Mouse (Mus musculus) MEL (cell line): ENCODE measurements around the gene Mroh2a. TPM values are rescaled to one million over a fixed set of nuclear protein-coding genes. Genes with fewer than 3 reads are reported as not detected.

Experiments
- DNase-seq: peaks from one replicate; pipeline ENCODE4 v3.0.0; 2011; ENCODE audit warnings: low read depth, low spot score
- H3K27ac ChIP-seq: 2 replicates; pipeline ENCODE4 v1.5.1; 2012; ENCODE audit warnings: low read depth, mild to moderate bottlenecking, control low read depth, low read length, moderate library complexity; ENCODE audit not compliant: control insufficient read depth
- H3K27me3 ChIP-seq, 2 experiments: fragments of 150-350 bp in 1 of 2; sonication (generic) in 1 of 2; 2 replicates each; pipeline ENCODE4 v1.6.1; 2012; ENCODE audit warnings: low read length in 2 of 2, mild to moderate bottlenecking in 2 of 2, improper control_type of control experiment in 1 of 2, moderate library complexity in 1 of 2; ENCODE audit not compliant: insufficient read depth in 2 of 2, control insufficient read depth in 1 of 2
- H3K36me3 ChIP-seq, 2 experiments: 2 replicates each; pipeline ENCODE4 v1.6.1; 2012 to 2014; ENCODE audit warnings: low read length in 2 of 2, improper control_type of control experiment in 1 of 2, inconsistent platforms in 1 of 2, mild to moderate bottlenecking in 1 of 2; ENCODE audit not compliant: insufficient read depth in 2 of 2, control insufficient read depth in 1 of 2
- H3K4me1 ChIP-seq, 2 experiments: fragments of 150-350 bp in 1 of 2; sonication (generic) in 1 of 2; 2 replicates each; pipeline ENCODE4 v1.6.1; 2012; ENCODE audit warnings: low read length in 2 of 2, improper control_type of control experiment in 1 of 2, mild to moderate bottlenecking in 1 of 2; ENCODE audit not compliant: insufficient read depth in 2 of 2, control insufficient read depth in 1 of 2
- H3K4me3 ChIP-seq, 2 experiments: fragments of 150-350 bp in 1 of 2; sonication (generic) in 1 of 2; 2 replicates each; pipeline ENCODE4 v1.5.1; 2012; ENCODE audit warnings: low read depth in 2 of 2, low read length in 2 of 2, mild to moderate bottlenecking in 2 of 2, moderate library complexity in 2 of 2, control low read depth in 1 of 2, improper control_type of control experiment in 1 of 2; ENCODE audit not compliant: control insufficient read depth in 1 of 2, insufficient read depth in 1 of 2
- H3K79me2 ChIP-seq: 2 replicates; pipeline ENCODE4 v1.6.1; 2012; ENCODE audit warnings: mild to moderate bottlenecking, low read length, moderate library complexity; ENCODE audit not compliant: control insufficient read depth, poor library complexity, insufficient read depth
- H3K9ac ChIP-seq: 2 replicates; pipeline ENCODE4 v1.6.1; 2012; ENCODE audit warnings: low read depth, mild to moderate bottlenecking, control low read depth, low read length, moderate library complexity; ENCODE audit not compliant: control insufficient read depth, poor library complexity, severe bottlenecking
- H3K9me3 ChIP-seq: fragments of 150-350 bp; sonication (generic); replicated peaks from 2 replicates; pipeline ENCODE4 v1.6.1; 2012; ENCODE audit warnings: mild to moderate bottlenecking, low read length, improper control_type of control experiment, moderate library complexity; ENCODE audit not compliant: insufficient read depth
- BHLHE40 ChIP-seq: IDR thresholded peaks from 2 replicates; pipeline ENCODE4 v1.6.1; 2012; ENCODE audit warnings: low read depth, mild to moderate bottlenecking, inconsistent platforms, low read length, improper control_type of control experiment, borderline replicate concordance
- CHD1 ChIP-seq: IDR thresholded peaks from 2 replicates; pipeline ENCODE4 v1.6.1; 2012; ENCODE audit warnings: low read depth, mild to moderate bottlenecking, inconsistent platforms, low read length, improper control_type of control experiment
- CHD2 ChIP-seq: IDR thresholded peaks from 2 replicates; pipeline ENCODE4 v1.6.1; 2011; ENCODE audit warnings: low read length, improper control_type of control experiment
- E2F4 ChIP-seq: IDR thresholded peaks from 2 replicates; pipeline ENCODE4 v1.6.1; 2011; ENCODE audit warnings: low read depth, low read length, improper control_type of control experiment, borderline replicate concordance
- ELF1 ChIP-seq: IDR thresholded peaks from 2 replicates; pipeline ENCODE4 v1.6.1; 2014; ENCODE audit warnings: low read depth, mild to moderate bottlenecking, inconsistent platforms, low read length, improper control_type of control experiment, moderate library complexity
- EP300 ChIP-seq, 2 experiments: IDR thresholded peaks; 2 replicates each; pipeline ENCODE4 v1.6.1; 2011; ENCODE audit warnings: improper control_type of control experiment in 2 of 2, low read length in 2 of 2, low read depth in 1 of 2, mild to moderate bottlenecking in 1 of 2
- ETS1 ChIP-seq: IDR thresholded peaks from 2 replicates; pipeline ENCODE4 v1.6.1; 2012; ENCODE audit warnings: low read depth, mild to moderate bottlenecking, inconsistent platforms, low read length, improper control_type of control experiment, moderate library complexity
- GABPA ChIP-seq: IDR thresholded peaks from 2 replicates; pipeline ENCODE4 v1.6.1; 2012; ENCODE audit warnings: low read depth, mild to moderate bottlenecking, inconsistent platforms, low read length, improper control_type of control experiment, moderate library complexity
- GATA1 ChIP-seq: IDR thresholded peaks from 2 replicates; pipeline ENCODE4 v1.6.1; 2011; ENCODE audit warnings: low read depth, low read length, improper control_type of control experiment
- HCFC1 ChIP-seq: IDR thresholded peaks from 2 replicates; pipeline ENCODE4 v1.6.1; 2012; ENCODE audit warnings: low read depth, mild to moderate bottlenecking, inconsistent platforms, low read length, improper control_type of control experiment, moderate library complexity
- JUND ChIP-seq: IDR thresholded peaks from 2 replicates; pipeline ENCODE4 v1.6.1; 2011; ENCODE audit warnings: low read depth, mild to moderate bottlenecking, improper control_type of control experiment, low read length
- KAT2A ChIP-seq: conservative IDR thresholded peaks from 2 replicates; pipeline ENCODE4 v1.6.1; 2012; ENCODE audit warnings: low read depth, low read length, improper control_type of control experiment, inconsistent platforms
- MAX ChIP-seq: IDR thresholded peaks from 2 replicates; pipeline ENCODE4 v1.6.1; 2011; ENCODE audit warnings: low read length, improper control_type of control experiment
- MAZ ChIP-seq: IDR thresholded peaks from 2 replicates; pipeline ENCODE4 v1.6.1; 2012; ENCODE audit warnings: low read depth, mild to moderate bottlenecking, inconsistent platforms, low read length, improper control_type of control experiment
- MEF2A ChIP-seq: IDR thresholded peaks from 2 replicates; pipeline ENCODE4 v1.6.1; 2014; ENCODE audit warnings: low read depth, mild to moderate bottlenecking, inconsistent platforms, low read length, improper control_type of control experiment; ENCODE audit not compliant: poor library complexity, insufficient replicate concordance, severe bottlenecking; ENCODE audit errors: extremely low read depth
- MXI1 ChIP-seq: IDR thresholded peaks from 2 replicates; pipeline ENCODE4 v1.6.1; 2011; ENCODE audit warnings: mild to moderate bottlenecking, low read depth, low read length, improper control_type of control experiment
- MYB ChIP-seq: IDR thresholded peaks from 2 replicates; pipeline ENCODE4 v1.6.1; 2011; ENCODE audit warnings: mild to moderate bottlenecking, low read depth, low read length, improper control_type of control experiment
- MYC ChIP-seq: IDR thresholded peaks from 2 replicates; pipeline ENCODE4 v1.6.1; 2011; ENCODE audit warnings: low read depth, mild to moderate bottlenecking, low read length, improper control_type of control experiment, moderate library complexity
- NELFE ChIP-seq: IDR thresholded peaks from 2 replicates; pipeline ENCODE4 v1.6.1; 2011; ENCODE audit warnings: low read depth, low read length, improper control_type of control experiment
- NRF1 ChIP-seq: IDR thresholded peaks from 2 replicates; pipeline ENCODE4 v1.6.1; 2014; ENCODE audit warnings: low read depth, mild to moderate bottlenecking, inconsistent platforms, low read length, improper control_type of control experiment, moderate library complexity; ENCODE audit not compliant: poor library complexity, insufficient read depth, severe bottlenecking
- POLR2A ChIP-seq, 2 experiments: IDR thresholded peaks; 2 replicates each; pipeline ENCODE4 v1.6.1; 2011 to 2012; ENCODE audit warnings: low read length in 2 of 2, mild to moderate bottlenecking in 2 of 2, control low read depth in 1 of 2, improper control_type of control experiment in 1 of 2, low read depth in 1 of 2, moderate library complexity in 1 of 2; ENCODE audit not compliant: control insufficient read depth in 1 of 2, insufficient read depth in 1 of 2, poor library complexity in 1 of 2
- POLR2AphosphoS2 ChIP-seq: IDR thresholded peaks from 2 replicates; pipeline ENCODE4 v1.6.1; 2011; ENCODE audit warnings: low read length, improper control_type of control experiment
- POLR2AphosphoS5 ChIP-seq: IDR thresholded peaks from 2 replicates; pipeline ENCODE4 v1.6.1; 2012; ENCODE audit warnings: low read depth, borderline replicate concordance, mild to moderate bottlenecking, inconsistent platforms, low read length, moderate library complexity, mixed read lengths
- RAD21 ChIP-seq: IDR thresholded peaks from 2 replicates; pipeline ENCODE4 v1.6.1; 2011; ENCODE audit warnings: mild to moderate bottlenecking, low read depth, low read length, improper control_type of control experiment
- RCOR1 ChIP-seq: IDR thresholded peaks from 2 replicates; pipeline ENCODE4 v1.6.1; 2012; ENCODE audit warnings: low read depth, mild to moderate bottlenecking, inconsistent platforms, low read length, improper control_type of control experiment
- SIN3A ChIP-seq: IDR thresholded peaks from 2 replicates; pipeline ENCODE4 v1.6.1; 2012; ENCODE audit warnings: low read length, improper control_type of control experiment, inconsistent platforms
- SMC3 ChIP-seq: IDR thresholded peaks from 2 replicates; pipeline ENCODE4 v1.6.1; 2011; ENCODE audit warnings: low read depth, low read length, improper control_type of control experiment
- TAL1 ChIP-seq: IDR thresholded peaks from 2 replicates; pipeline ENCODE4 v1.6.1; 2012; ENCODE audit warnings: mild to moderate bottlenecking, inconsistent platforms, low read length, moderate library complexity, mixed read lengths
- TBP ChIP-seq: IDR thresholded peaks from 2 replicates; pipeline ENCODE4 v1.8.0; 2011; ENCODE audit warnings: low read depth, low read length, improper control_type of control experiment
- TCF12 ChIP-seq: IDR thresholded peaks from 2 replicates; pipeline ENCODE4 v1.6.1; 2014; ENCODE audit warnings: low read depth, mild to moderate bottlenecking, inconsistent platforms, low read length, improper control_type of control experiment, moderate library complexity
- UBTF ChIP-seq: IDR thresholded peaks from 2 replicates; pipeline ENCODE4 v1.6.1; 2012; ENCODE audit warnings: low read depth, mild to moderate bottlenecking, inconsistent platforms, low read length, improper control_type of control experiment, moderate library complexity, borderline replicate concordance; ENCODE audit not compliant: insufficient read depth
- USF1 ChIP-seq: IDR thresholded peaks from 2 replicates; pipeline ENCODE4 v1.6.1; 2014; ENCODE audit warnings: low read depth, mild to moderate bottlenecking, inconsistent platforms, low read length, improper control_type of control experiment, moderate library complexity
- ZC3H11A ChIP-seq: IDR thresholded peaks from 2 replicates; pipeline ENCODE4 v1.6.1; 2012; ENCODE audit warnings: low read depth, mild to moderate bottlenecking, inconsistent platforms, low read length, improper control_type of control experiment
- ZMIZ1 ChIP-seq: IDR thresholded peaks from 2 replicates; pipeline ENCODE4 v1.6.1; 2012; ENCODE audit warnings: low read depth, mild to moderate bottlenecking, inconsistent platforms, low read length, improper control_type of control experiment, moderate library complexity
- ZNF384 ChIP-seq: IDR thresholded peaks from 2 replicates; pipeline ENCODE4 v1.6.1; 2012; ENCODE audit warnings: low read depth, mild to moderate bottlenecking, inconsistent platforms, low read length, improper control_type of control experiment
- polyA plus RNA-seq, 2 experiments: library from polyadenylated mRNA; stranded (reverse) in 1 of 2; unstranded in 1 of 2; fragments of >175 nt in 1 of 2; fragments of >200 nt in 1 of 2; gene quantifications; 2 replicates each; pipeline versions ENCODE4 v1.2.1 to v1.2.4; 2012; ENCODE audit warnings: low replicate concordance in 2 of 2, low read depth in 1 of 2; ENCODE audit not compliant: insufficient read length in 2 of 2, insufficient read depth in 1 of 2, missing spikeins in 1 of 2
- total RNA-seq: library from RNA; depleted of rRNA; stranded (reverse); fragments of 300-350 nt; gene quantifications from 2 replicates; pipeline ENCODE4 v1.2.3, GENCODE M21; 2012

Mroh2a gene
- total and polyA plus RNA-seq, 3 experiments = 0.27 to 2.5 TPM; not detected in 1

DNA sequence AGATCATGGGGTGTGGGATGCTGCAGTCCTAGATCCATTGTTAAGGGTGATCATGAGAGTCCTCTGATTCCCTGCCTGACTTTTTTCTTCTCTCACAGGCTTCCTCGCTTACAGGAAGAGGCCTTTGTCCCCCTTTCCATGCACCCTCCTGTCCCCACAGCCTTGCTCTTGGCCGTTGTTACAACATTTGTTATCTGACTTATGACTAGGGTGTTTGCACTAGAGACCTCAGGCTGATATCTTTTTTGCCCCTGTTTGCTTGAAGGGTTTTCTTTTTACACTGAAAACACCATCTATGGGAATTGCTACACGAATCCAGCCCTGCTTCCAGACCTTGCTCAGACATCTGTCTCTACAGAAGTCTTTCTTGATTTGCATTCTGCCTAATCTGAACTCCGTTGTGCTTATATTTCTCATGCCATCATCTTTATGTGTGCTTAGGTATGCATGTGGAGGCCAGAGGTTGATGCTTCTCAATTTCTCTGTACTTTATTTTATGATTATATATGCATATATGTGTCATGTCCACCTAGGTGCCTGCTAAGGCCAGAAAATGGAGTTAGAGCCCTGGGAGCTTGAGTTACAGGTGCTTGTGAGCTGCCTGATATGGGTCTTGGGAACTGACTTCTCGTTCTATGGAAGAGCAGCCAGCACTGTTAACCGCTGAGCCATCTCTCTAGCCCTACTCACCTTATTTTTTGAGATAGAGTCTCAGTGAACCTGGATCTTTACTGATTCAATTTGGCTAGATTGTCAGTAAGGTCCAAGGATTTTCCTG lies 78.4 kb downstream of the Mroh2a start:
- Histone ChIP-seq H3K4me3 (no peak overlapping the region), H3K9me3 (no peaks in the 10 kb centered on the region), H3K9ac (no peak overlapping the region)

DNA sequence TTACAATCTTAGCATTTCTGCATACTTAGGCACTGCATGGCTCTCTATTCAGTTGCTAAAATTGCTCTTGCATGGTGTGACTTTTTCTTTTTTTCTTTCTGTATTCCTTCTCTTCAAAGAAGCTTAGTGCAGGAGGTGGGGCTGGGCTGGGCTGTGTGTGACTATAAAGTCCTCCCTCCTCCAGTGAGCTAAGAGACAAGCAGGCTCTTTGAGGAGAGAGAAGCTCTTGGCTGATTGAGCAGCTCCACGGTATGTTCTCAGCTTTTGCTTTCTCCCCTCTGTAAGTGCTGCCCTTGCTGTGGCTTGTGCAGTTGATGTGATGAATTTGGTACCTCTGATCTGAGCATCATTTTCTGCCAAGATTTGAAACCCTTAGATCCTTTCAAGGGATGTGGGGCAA lies 79.8 kb downstream of the Mroh2a start:
- no peak overlapping the region for H3K9ac ChIP-seq
- H3K27me3 ChIP-seq = no peaks in the 10 kb centered on the region
- no peaks in the 10 kb centered on the region for H3K9me3 ChIP-seq
- H3K36me3 ChIP-seq = no peaks in the 10 kb centered on the region
- TF ChIP-seq POLR2AphosphoS2 (no peak), ETS1 (no peak), UBTF (no peak), POLR2A (IDR thresholded peaks at IDR 0.05; ENCODE audit: control insufficient read depth in 1 of 2, insufficient read depth in 1 of 2, low read depth in 1 of 2, low read length in 2 of 2, poor library complexity in 1 of 2) (no peak), CHD2 (no peak), USF1 (no peak), HCFC1 (no peak), MXI1 (no peak), ZMIZ1 (no peak), ELF1 (no peak), POLR2AphosphoS5 (no peak), NRF1 (no peak), MYB (no peak), MYC (no peak), SIN3A (no peak), MAZ (no peak), NELFE (no peak), E2F4 (no peak), RCOR1 (no peak)
- no peaks in the 10 kb centered on the region for H3K79me2 ChIP-seq
- no peaks in the 10 kb centered on the region for H3K4me1 ChIP-seq
- no peak overlapping the region for H3K27ac ChIP-seq
- peak; percentile 15 for DNase-seq
- no peak overlapping the region for H3K4me3 ChIP-seq

More for the DNA sequence above, 78.4 kb downstream of the Mroh2a start:
- no peak for TF ChIP-seq TAL1
- TF ChIP-seq TBP = peak; percentile 57; the same call in 1 of the 2 replicates
- no peak for TF ChIP-seq MYC
- TF ChIP-seq MEF2A = no peak
- TF ChIP-seq BHLHE40 = no peak
- TF ChIP-seq UBTF = no peak
- TF ChIP-seq GABPA = no peak
- peak; percentile 71 for TF ChIP-seq GATA1
- peak; percentile 33 for TF ChIP-seq NELFE
- no peak for TF ChIP-seq KAT2A
- no peak for TF ChIP-seq ZC3H11A
- no peak for TF ChIP-seq USF1
- TF ChIP-seq ZMIZ1 = no peak
- no peak for TF ChIP-seq MAZ
- TF ChIP-seq E2F4 = no peak
- peak; percentile 35; the same call in 1 of the 2 replicates for TF ChIP-seq MYB
- TF ChIP-seq EP300 (IDR thresholded peaks at IDR 0.05; ENCODE audit: low read depth in 1 of 2, low read length in 2 of 2) = peak; percentile 58 to 77
- no peak for TF ChIP-seq CHD2
- no peak for TF ChIP-seq NRF1
- TF ChIP-seq ZNF384 = no peak
- no peak for TF ChIP-seq SMC3
- no peak for TF ChIP-seq POLR2AphosphoS2
- TF ChIP-seq CHD1 = no peak
- TF ChIP-seq TCF12 = 0 out of 2 replicates have a peak, but pooled peaks have one; percentile 12
- TF ChIP-seq RAD21 = no peak
- no peak for TF ChIP-seq RCOR1
- no peak for TF ChIP-seq JUND
- no peak for TF ChIP-seq MAX
- no peak for TF ChIP-seq ETS1
- peak; percentile 90 for DNase-seq
- Histone ChIP-seq H3K36me3 (no peaks in the 10 kb centered on the region), H3K27me3 (no peaks in the 10 kb centered on the region), H3K27ac (no peak overlapping the region), H3K4me1 (no peaks in the 10 kb centered on the region), H3K79me2 (no peaks in the 10 kb centered on the region)
